Comparison of ENCODE assay signal across 8 mouse cellular contexts in genomic region chr10:127591514-127591913, GRCm38 (mm10). TPM values are rescaled to one million over a fixed set of nuclear protein-coding genes. Genes with fewer than 3 reads are reported as not detected.
A peak's percentile ranks its signal among the peaks of the same experiment; 100 is the strongest.
DNase-seq lines count a peak whose midpoint lies in the region; ATAC-seq lines count a peak whose summit lies in the region.

No protein-coding gene starts in this region.

- H3K9ac ChIP-seq in forebrain, embryonic 14.5 days (ENCODE audit: low read length): no peak overlapping the region
- no peak overlapping the region for H3K9ac ChIP-seq in forebrain, embryonic 15.5 days (replicated peaks)

- 54% methylated on average over 7 of the region's 7 CpGs for WGBS in forebrain, embryonic 14.5 days
- WGBS in forebrain, embryonic 15.5 days: 58% methylated on average over 7 of the region's 7 CpGs
- WGBS in limb, embryonic 10.5 days: 28% methylated on average over 7 of the region's 7 CpGs

- no peaks in the 10 kb centered on the region for H3K27me3 ChIP-seq in forebrain, embryonic 14.5 days (replicated peaks; ENCODE audit: control insufficient read depth, insufficient read depth, low read length)
- no peaks in the 10 kb centered on the region for H3K27me3 ChIP-seq in forebrain, embryonic 15.5 days
- no peaks in the 10 kb centered on the region for H3K27me3 ChIP-seq in limb, embryonic 10.5 days (ENCODE audit: low read depth, poor library complexity, severe bottlenecking)

- H3K36me3 ChIP-seq in forebrain, embryonic 14.5 days (ENCODE audit: control insufficient read depth, insufficient read depth, low read length): peaks cover 89% of the 10 kb centered on the region
- H3K36me3 ChIP-seq in forebrain, embryonic 15.5 days: peaks cover 88% of the 10 kb centered on the region
- H3K36me3 ChIP-seq in limb, embryonic 10.5 days: peaks cover 99% of the 10 kb centered on the region

- H3K27ac ChIP-seq in forebrain, embryonic 14.5 days (ENCODE audit: low read depth, low read length): no peak overlapping the region
- H3K27ac ChIP-seq in forebrain, embryonic 15.5 days (replicated peaks): no peak overlapping the region
- H3K27ac ChIP-seq in limb, embryonic 10.5 days: peak overlapping the region; percentile 1; the same call in 1 of the 2 replicates

- ATAC-seq in forebrain, embryonic 14.5 days: no peak
- ATAC-seq in forebrain, embryonic 15.5 days (replicated peaks): no peak
- ATAC-seq in granulocyte monocyte progenitor cell, adult 5-6 weeks (replicated peaks; ENCODE audit: poor library complexity, severe bottlenecking): no peak

- DNase-seq in forebrain, embryonic 14.5 days (ENCODE audit: low spot score): peak; percentile 12
- DNase-seq in ovary, postnatal 36 days (ENCODE audit: low spot score): peak; percentile 63
- DNase-seq in ovary, postnatal 10 days (ENCODE audit: low spot score): no peak
- DNase-seq in limb, embryonic 10.5 days (ENCODE audit: low spot score): no peak
- no peak for DNase-seq in spleen, adult 12 weeks (ENCODE audit: low spot score)
- no peak for DNase-seq in spleen, postnatal 4 days (ENCODE audit: low spot score in 2 of 2)

- no peak overlapping the region for H3K4me2 ChIP-seq in forebrain, embryonic 14.5 days (ENCODE audit: low read length)
- no peak overlapping the region for H3K4me2 ChIP-seq in forebrain, embryonic 15.5 days (replicated peaks)

- H3K9me3 ChIP-seq in forebrain, embryonic 14.5 days (replicated peaks; ENCODE audit: control insufficient read depth, low read length): no peaks in the 10 kb centered on the region
- no peaks in the 10 kb centered on the region for H3K9me3 ChIP-seq in forebrain, embryonic 15.5 days
- H3K9me3 ChIP-seq in limb, embryonic 10.5 days (replicated peaks): no peaks in the 10 kb centered on the region

- H3K4me1 ChIP-seq in forebrain, embryonic 14.5 days (ENCODE audit: control insufficient read depth, insufficient read depth, low read length): peaks cover under 1% of the 10 kb centered on the region; the same call in 1 of the 2 replicates
- peaks cover 7% of the 10 kb centered on the region for H3K4me1 ChIP-seq in forebrain, embryonic 15.5 days
- peaks cover 20% of the 10 kb centered on the region for H3K4me1 ChIP-seq in limb, embryonic 10.5 days

- H3K4me3 ChIP-seq in forebrain, embryonic 14.5 days (ENCODE audit: low read depth, low read length): no peak overlapping the region
- no peak overlapping the region for H3K4me3 ChIP-seq in forebrain, embryonic 15.5 days
- no peak overlapping the region for H3K4me3 ChIP-seq in limb, embryonic 10.5 days

RNA-seq across cellular contexts. Expression of gene Lrp1, which starts 29.4 kb away (rescaled TPM):
- 60.2 and 81.2 TPM in 2 replicates for polyA plus RNA-seq in forebrain, embryonic 14.5 days (2014; fragmentation: Nextera tagmentation; extraction: Ambion mirVana)
- polyA plus RNA-seq in forebrain, embryonic 15.5 days (2015; fragmentation: Nextera tagmentation; extraction: Ambion mirVana): 93.1 and 95.7 TPM in 2 replicates
- polyA plus RNA-seq in limb, embryonic 10.5 days (2016; fragmentation: Nextera tagmentation; extraction: Ambion mirVana): 48.6 and 67.8 TPM in 2 replicates
- total RNA-seq in granulocyte monocyte progenitor cell, adult 5-6 weeks (2014; fragmentation: Nextera tagmentation): 13.9 and 15.0 TPM in 2 replicates
- total RNA-seq in granulocyte monocyte progenitor cell, adult 5-6 weeks (2017): 5.7 and 18.1 TPM in 2 replicates

RNA-seq across cellular contexts. Expression of gene Stat6, which starts 51.3 kb away (rescaled TPM):
- polyA plus RNA-seq in forebrain, embryonic 14.5 days (2014; fragmentation: Nextera tagmentation; extraction: Ambion mirVana): 3.4 and 3.7 TPM in 2 replicates
- 3.4 and 3.7 TPM in 2 replicates for polyA plus RNA-seq in forebrain, embryonic 15.5 days (2015; fragmentation: Nextera tagmentation; extraction: Ambion mirVana)
- polyA plus RNA-seq in limb, embryonic 10.5 days (2016; fragmentation: Nextera tagmentation; extraction: Ambion mirVana): 8.4 and 9.7 TPM in 2 replicates
- total RNA-seq in granulocyte monocyte progenitor cell, adult 5-6 weeks (2014; fragmentation: Nextera tagmentation): 71.6 and 82.1 TPM in 2 replicates
- total RNA-seq in granulocyte monocyte progenitor cell, adult 5-6 weeks (2017): 46.0 and 67.5 TPM in 2 replicates

RNA-seq across cellular contexts. Expression of gene Nxph4, which starts 57.2 kb away (rescaled TPM):
- 32.1 and 35.4 TPM in 2 replicates for polyA plus RNA-seq in forebrain, embryonic 14.5 days (2014; fragmentation: Nextera tagmentation; extraction: Ambion mirVana)
- polyA plus RNA-seq in forebrain, embryonic 15.5 days (2015; fragmentation: Nextera tagmentation; extraction: Ambion mirVana): 38.9 and 40.2 TPM in 2 replicates
- polyA plus RNA-seq in limb, embryonic 10.5 days (2016; fragmentation: Nextera tagmentation; extraction: Ambion mirVana): 0.54 and 1.0 TPM in 2 replicates
- total RNA-seq in granulocyte monocyte progenitor cell, adult 5-6 weeks (2014; fragmentation: Nextera tagmentation): not detected in 2 replicates
- total RNA-seq in granulocyte monocyte progenitor cell, adult 5-6 weeks (2017): not detected in 2 replicates

Comparison
In these comparisons a context has a peak if more than half of its experiments do, and no peak if none do; other contexts are left out.
1. DNase-seq: peak in forebrain, embryonic 14.5 days (single experiment) and ovary, postnatal 36 days (single experiment); none in ovary, postnatal 10 days (single experiment), limb, embryonic 10.5 days (single experiment), spleen, adult 12 weeks (single experiment) and spleen, postnatal 4 days (0 of 2).
2. RNA of gene Nxph4, which starts 57.2 kb away (polyA plus RNA-seq): 38.9 to 40.2 TPM in forebrain, embryonic 15.5 days and 32.1 to 35.4 TPM in forebrain, embryonic 14.5 days; 0.54 to 1.0 TPM in limb, embryonic 10.5 days; every median in the first group is over 10 times any median in the second.